Mouse (Mus musculus): ENCODE data around the gene Commd1.

- TF ChIP-seq GATA1 (IDR thresholded peaks at IDR 0.05; ENCODE audit: low read length) (no peak), TAL1 (IDR thresholded peaks at IDR 0.05; ENCODE audit: low read length) (no peak)
Measured at GRCm38 (mm10) chr11:22880383-22881172, 101.6 kb downstream of the Commd1 start.

Data from erythroblast, embryonic 14.5 days (primary cell).